Mouse (Mus musculus) cerebellum, adult 2 months (tissue): ENCODE results near the gene Marcks. TPM values are rescaled to one million over a fixed set of nuclear protein-coding genes. Genes with fewer than 3 reads are reported as not detected.

ENCODE experiments used
- DNase-seq, 2 experiments: peaks; one replicate each; pipeline ENCODE4 v3.0.0; 2021
- H3K27ac ChIP-seq: fragments of 200-500 bp; 2 replicates; pipeline ENCODE4 v1.5.1; 2012; ENCODE audit warnings: low read length, control low read depth, inconsistent platforms; ENCODE audit not compliant: insufficient read depth
- H3K27me3 ChIP-seq: fragments of 200-500 bp; 2 replicates; pipeline ENCODE4 v1.6.1; 2012; ENCODE audit warnings: inconsistent platforms, mild to moderate bottlenecking, low read length, moderate library complexity; ENCODE audit not compliant: control insufficient read depth, insufficient read depth
- H3K4me1 ChIP-seq: fragments of 200-500 bp; 2 replicates; pipeline ENCODE4 v1.6.1; 2011; ENCODE audit warnings: low read length; ENCODE audit not compliant: control insufficient read depth, insufficient read depth
- H3K4me3 ChIP-seq: fragments of 200-500 bp; replicated peaks from 2 replicates; pipeline ENCODE3; 2011; ENCODE audit warnings: mild to moderate bottlenecking, low read depth, low read length, control low read depth; ENCODE audit not compliant: insufficient read depth
- CTCF ChIP-seq: fragments of 200-500 bp; IDR thresholded peaks from 2 replicates; pipeline ENCODE4 v1.5.1; 2011; ENCODE audit warnings: low read depth, mild to moderate bottlenecking, control low read depth, low read length, moderate library complexity, borderline replicate concordance; ENCODE audit not compliant: insufficient read depth
- POLR2A ChIP-seq: fragments of 200-500 bp; IDR thresholded peaks from 2 replicates; pipeline ENCODE4 v1.6.1; 2011; ENCODE audit warnings: low read length, control low read depth, borderline replicate concordance; ENCODE audit not compliant: insufficient read depth
- WGBS: fragments of 180-500 bp; shearing (Covaris S2); methylation state at CpG from one replicate; pipeline ENCODE4 v1.1.7; 2018; 5-methylcytosine and 5-hydroxymethylcytosine counted together
- polyA plus RNA-seq: library from polyadenylated mRNA; depleted of rRNA; stranded (reverse); fragments of >200 nt; gene quantifications from 2 replicates; pipeline ENCODE4 v1.2.3, GENCODE M21; 2012; rRNA removed

Gene Marcks
- 51.9 and 54.1 TPM in 2 replicates for polyA plus RNA-seq

- Histone ChIP-seq H3K4me3 (peak within 1 kb of the TSS; percentile 88), H3K27me3 (no peaks in the 10 kb centered on the region), H3K27ac (peak within 1 kb of the TSS; percentile 85), H3K4me1 (peaks cover 2% of the 10 kb centered on the region; the same call in 1 of the 2 replicates)
- WGBS, result under 1% methylated on average over 39 of the region's 39 CpGs
- TF ChIP-seq POLR2A (peak; percentile 34; the same call in 1 of the 2 replicates), CTCF (no peak)
- peak; percentile 80 to 83 for DNase-seq
Measured at GRCm38 (mm10) chr10:37138778-37139442, at the start of gene Marcks. Gene Marcks, minus strand, starts transcription at chr10:37138920.

GRCm38 (mm10) chr10:37177071-37177470, 38.4 kb upstream of the Marcks start:
- H3K4me1 ChIP-seq, result no peaks in the 10 kb centered on the region
- whole genome bisulfite sequencing, result 97% methylated on average over 3 of the region's 3 CpGs
- no peaks in the 10 kb centered on the region for H3K27me3 ChIP-seq
- H3K4me3 ChIP-seq, result no peak overlapping the region
- TF ChIP-seq POLR2A, result no peak
- no peak for TF ChIP-seq CTCF
- no peak overlapping the region for H3K27ac ChIP-seq
- no peak for DNase-seq

- H3K4me3 ChIP-seq, result no peak overlapping the region
- WGBS, result 64% methylated on average over 8 of the region's 8 CpGs
- no peak overlapping the region for H3K27ac ChIP-seq
- DNase-seq, result no peak
- TF ChIP-seq POLR2A (no peak), CTCF (no peak)
- H3K4me1 ChIP-seq, result no peaks in the 10 kb centered on the region
- no peaks in the 10 kb centered on the region for H3K27me3 ChIP-seq
Measured at GRCm38 (mm10) chr10:37172416-37172950, 33.8 kb upstream of the Marcks start.

GRCm38 (mm10) chr10:37171711-37172415, 33.1 kb upstream of the Marcks start:
- Histone ChIP-seq H3K27ac (no peak overlapping the region), H3K27me3 (no peaks in the 10 kb centered on the region), H3K4me1 (no peaks in the 10 kb centered on the region), H3K4me3 (no peak overlapping the region)
- 57% methylated on average over 3 of the region's 3 CpGs for WGBS
- TF ChIP-seq POLR2A (no peak), CTCF (no peak)
- DNase-seq, result no peak

GRCm38 (mm10) chr10:37170878-37171277, 32.2 kb upstream of the Marcks start:
- TF ChIP-seq CTCF (no peak), POLR2A (no peak)
- DNase-seq, result no peak
- Histone ChIP-seq H3K4me1 (no peaks in the 10 kb centered on the region), H3K27ac (no peak overlapping the region), H3K4me3 (no peak overlapping the region), H3K27me3 (no peaks in the 10 kb centered on the region)
- WGBS, result 80% methylated on average over 4 of the region's 4 CpGs

- H3K27ac ChIP-seq, result no peak overlapping the region
- H3K4me1 ChIP-seq, result no peaks in the 10 kb centered on the region
- DNase-seq, result peak in 1 of 2 experiments; percentile 11
- TF ChIP-seq CTCF (no peak), POLR2A (no peak)
- 41% methylated on average over 4 of the region's 4 CpGs for WGBS
- H3K27me3 ChIP-seq, result no peaks in the 10 kb centered on the region
- H3K4me3 ChIP-seq, result no peak overlapping the region
Measured at GRCm38 (mm10) chr10:37170466-37170865, 31.7 kb upstream of the Marcks start.

GRCm38 (mm10) chr10:37167527-37167926, 28.8 kb upstream of the Marcks start:
- 59% methylated on average over 2 of the region's 2 CpGs for WGBS

More at GRCm38 (mm10) chr10:37167527-37167926, 28.8 kb upstream of the Marcks start:
- Histone ChIP-seq H3K4me3 (no peak overlapping the region), H3K27me3 (no peaks in the 10 kb centered on the region), H3K4me1 (no peaks in the 10 kb centered on the region), H3K27ac (no peak overlapping the region)
- no peak for DNase-seq
- TF ChIP-seq CTCF, result no peak
- no peak for TF ChIP-seq POLR2A
